Mouse (Mus musculus) layer of hippocampus, adult 2 months (tissue): ENCODE measurements around the gene Unc119. TPM values are rescaled to one million over a fixed set of nuclear protein-coding genes. Genes with fewer than 3 reads are reported as not detected.

Source experiments
- DNase-seq, 2 experiments: peaks; one replicate each; pipeline ENCODE4 v3.0.0; 2022; ENCODE audit warnings: low spot score in 2 of 2
- H3K27ac ChIP-seq: fragments of 200-600 bp; 2 replicates; pipeline ENCODE4 v1.8.1; 2022
- H3K4me3 ChIP-seq: fragments of 200-600 bp; 2 replicates; pipeline ENCODE4 v1.8.1; 2022; ENCODE audit warnings: mild to moderate bottlenecking
- CTCF ChIP-seq: fragments of 200-600 bp; conservative IDR thresholded peaks from 2 replicates; pipeline ENCODE4 v1.8.1; 2022; ENCODE audit warnings: antibody characterized with exemption, mild to moderate bottlenecking, moderate library complexity
- total RNA-seq, 2 experiments: library from RNA; stranded (reverse); gene quantifications; 2 replicates each; pipeline ENCODE4 v1.2.3; 2021

Gene Unc119
- total RNA-seq, 2 experiments from 2014 or later = 27.8 to 33.9 TPM

- no peak overlapping the region for H3K27ac ChIP-seq
- TF ChIP-seq CTCF = peak; percentile 96
- peak; percentile 56 to 71 for DNase-seq
Observed at GRCm38 (mm10) chr11:78347070-78347754, 3.9 kb downstream of the Unc119 start.

GRCm38 (mm10) chr11:78347908-78348307 is 4.6 kb downstream of the Unc119 start:
- no peak for DNase-seq
- H3K27ac ChIP-seq = no peak overlapping the region
- H3K4me3 ChIP-seq = no peak overlapping the region
- no peak for TF ChIP-seq CTCF

More at GRCm38 (mm10) chr11:78347070-78347754, 3.9 kb downstream of the Unc119 start:
- no peak overlapping the region for H3K4me3 ChIP-seq

GRCm38 (mm10) chr11:78348474-78348873 is 5.2 kb downstream of the Unc119 start:
- H3K27ac ChIP-seq = no peak overlapping the region
- TF ChIP-seq CTCF = no peak
- no peak overlapping the region for H3K4me3 ChIP-seq
- DNase-seq = no peak

GRCm38 (mm10) chr11:78349441-78350358 is 6.4 kb downstream of the Unc119 start:
- no peak for TF ChIP-seq CTCF
- no peak for DNase-seq
- no peak overlapping the region for H3K27ac ChIP-seq
- H3K4me3 ChIP-seq = no peak overlapping the region

- no peak overlapping the region for H3K27ac ChIP-seq
- DNase-seq = no peak
- no peak for TF ChIP-seq CTCF
- no peak overlapping the region for H3K4me3 ChIP-seq
Observed at GRCm38 (mm10) chr11:78353081-78353480, 9.8 kb downstream of the Unc119 start.

GRCm38 (mm10) chr11:78354905-78355304 is 11.6 kb downstream of the Unc119 start:
- H3K27ac ChIP-seq = no peak overlapping the region
- no peak overlapping the region for H3K4me3 ChIP-seq
- no peak for DNase-seq
- no peak for TF ChIP-seq CTCF

GRCm38 (mm10) chr11:78355471-78356238 is 12.4 kb downstream of the Unc119 start:
- no peak overlapping the region for H3K27ac ChIP-seq
- peak; percentile 93 for TF ChIP-seq CTCF
- peak in 1 of 2 experiments; percentile 80 for DNase-seq

GRCm38 (mm10) chr11:78358330-78359007 is 15.2 kb downstream of the Unc119 start:
- peak; percentile 89 for TF ChIP-seq CTCF
- Histone ChIP-seq H3K27ac (no peak overlapping the region), H3K4me3 (no peak overlapping the region)
- DNase-seq = peak in 1 of 2 experiments; percentile 52

More at GRCm38 (mm10) chr11:78355471-78356238, 12.4 kb downstream of the Unc119 start:
- no peak overlapping the region for H3K4me3 ChIP-seq

- H3K27ac ChIP-seq = no peak overlapping the region
- peak; percentile 86 for TF ChIP-seq CTCF
- H3K4me3 ChIP-seq = peak overlapping the region; percentile 49
- DNase-seq = peak; percentile 59 to 69
Observed at GRCm38 (mm10) chr11:78360125-78360788, 17.0 kb downstream of the Unc119 start.

GRCm38 (mm10) chr11:78360789-78361131 is 17.5 kb downstream of the Unc119 start:
- TF ChIP-seq CTCF = no peak
- DNase-seq = no peak

GRCm38 (mm10) chr11:78363309-78364007 is 20.2 kb downstream of the Unc119 start:
- TF ChIP-seq CTCF = no peak
- DNase-seq = no peak
- Histone ChIP-seq H3K4me3 (no peak overlapping the region), H3K27ac (no peak overlapping the region)

More at GRCm38 (mm10) chr11:78360789-78361131, 17.5 kb downstream of the Unc119 start:
- Histone ChIP-seq H3K27ac (no peak overlapping the region), H3K4me3 (no peak overlapping the region)
